Mouse (Mus musculus) erythroid progenitor cell, adult 5-6 weeks (primary cell): ENCODE data around the gene Pole. TPM values are rescaled to one million over a fixed set of nuclear protein-coding genes. Genes with fewer than 3 reads are reported as not detected.

Experiments
- total RNA-seq, 2 experiments: library from RNA; stranded (forward) in 1 of 2; stranded (reverse) in 1 of 2; fragments of 150-400 nt in 1 of 2; fragments of 186-747, 209-891 nt in 1 of 2; gene quantifications; 2 replicates each; pipeline versions ENCODE4 v1.2.3 to v1.2.4; 2015 to 2017; ENCODE audit warnings: low replicate concordance in 2 of 2

Pole gene
- total RNA-seq, 2 experiments from 2014 or later: 66.5 to 89.3 TPM

Other genes with a start within 250 kb of the Pole start
- gene Gm17655, start 213.8 kb upstream of the Pole start, total RNA-seq (2015; ENCODE audit: low replicate concordance): 1.4 and 7.5 TPM in 2 replicates
- 5.3 TPM in 1 of 2 replicates, not detected in the other for gene Gm17655, start 213.8 kb upstream of the Pole start, total RNA-seq (2017; ENCODE audit: low replicate concordance)
- not detected in 2 replicates for gene Gm35315, start 191.9 kb upstream of the Pole start, total RNA-seq (2015; ENCODE audit: low replicate concordance)
- not detected in 2 replicates for gene Gm35315, start 191.9 kb upstream of the Pole start, total RNA-seq (2017; ENCODE audit: low replicate concordance)
- gene Plcxd1, start 186.3 kb upstream of the Pole start, total RNA-seq (2015; ENCODE audit: low replicate concordance): not detected in 2 replicates
- gene Plcxd1, start 186.3 kb upstream of the Pole start, total RNA-seq (2017; ENCODE audit: low replicate concordance): 0.13 TPM in 1 of 2 replicates, not detected in the other
- 2.5 TPM in 1 of 2 replicates, not detected in the other for gene Gtpbp6, start 178.1 kb upstream of the Pole start, total RNA-seq (2015; ENCODE audit: low replicate concordance)
- gene Gtpbp6, start 178.1 kb upstream of the Pole start, total RNA-seq (2017; ENCODE audit: low replicate concordance): 8.5 TPM in 1 of 2 replicates, not detected in the other
- 0.36 TPM in 1 of 2 replicates, not detected in the other for gene Zfp605, start 176.2 kb upstream of the Pole start, total RNA-seq (2015; ENCODE audit: low replicate concordance)
- 1.4 and 4.1 TPM in 2 replicates for gene Zfp605, start 176.2 kb upstream of the Pole start, total RNA-seq (2017; ENCODE audit: low replicate concordance)
- 52.8 and 58.0 TPM in 2 replicates for gene Chfr, start 150.5 kb upstream of the Pole start, total RNA-seq (2015; ENCODE audit: low replicate concordance)
- 44.9 and 55.7 TPM in 2 replicates for gene Chfr, start 150.5 kb upstream of the Pole start, total RNA-seq (2017; ENCODE audit: low replicate concordance)
- gene Golga3, start 109.6 kb upstream of the Pole start, total RNA-seq (2015; ENCODE audit: low replicate concordance): 3.4 and 6.8 TPM in 2 replicates
- 13.3 and 16.2 TPM in 2 replicates for gene Golga3, start 109.6 kb upstream of the Pole start, total RNA-seq (2017; ENCODE audit: low replicate concordance)
- gene Ankle2, start 55.3 kb upstream of the Pole start, total RNA-seq (2015; ENCODE audit: low replicate concordance): 26.3 and 31.4 TPM in 2 replicates
- gene Ankle2, start 55.3 kb upstream of the Pole start, total RNA-seq (2017; ENCODE audit: low replicate concordance): 35.5 and 45.2 TPM in 2 replicates
- 11.9 and 14.3 TPM in 2 replicates for gene Pgam5, start 16.4 kb upstream of the Pole start, total RNA-seq (2015; ENCODE audit: low replicate concordance)
- 11.2 and 13.3 TPM in 2 replicates for gene Pgam5, start 16.4 kb upstream of the Pole start, total RNA-seq (2017; ENCODE audit: low replicate concordance)
- 9.2 and 15.5 TPM in 2 replicates for gene Pxmp2, start 120 bp upstream of the Pole start, total RNA-seq (2015; ENCODE audit: low replicate concordance)
- 3.3 and 5.6 TPM in 2 replicates for gene Pxmp2, start 120 bp upstream of the Pole start, total RNA-seq (2017; ENCODE audit: low replicate concordance)
- gene P2rx2, start 56.9 kb downstream of the Pole start, total RNA-seq (2015; ENCODE audit: low replicate concordance): not detected in 2 replicates
- not detected in 2 replicates for gene P2rx2, start 56.9 kb downstream of the Pole start, total RNA-seq (2017; ENCODE audit: low replicate concordance)
- not detected in 2 replicates for gene Lrcol1, start 58.4 kb downstream of the Pole start, total RNA-seq (2015; ENCODE audit: low replicate concordance)
- gene Lrcol1, start 58.4 kb downstream of the Pole start, total RNA-seq (2017; ENCODE audit: low replicate concordance): not detected in 2 replicates
- 12.6 and 32.4 TPM in 2 replicates for gene Fbrsl1, start 162.2 kb downstream of the Pole start, total RNA-seq (2015; ENCODE audit: low replicate concordance)
- gene Fbrsl1, start 162.2 kb downstream of the Pole start, total RNA-seq (2017; ENCODE audit: low replicate concordance): 13.6 and 17.1 TPM in 2 replicates